Mouse (Mus musculus): Measurements from ENCODE around the gene Lbhd1.

DNA sequence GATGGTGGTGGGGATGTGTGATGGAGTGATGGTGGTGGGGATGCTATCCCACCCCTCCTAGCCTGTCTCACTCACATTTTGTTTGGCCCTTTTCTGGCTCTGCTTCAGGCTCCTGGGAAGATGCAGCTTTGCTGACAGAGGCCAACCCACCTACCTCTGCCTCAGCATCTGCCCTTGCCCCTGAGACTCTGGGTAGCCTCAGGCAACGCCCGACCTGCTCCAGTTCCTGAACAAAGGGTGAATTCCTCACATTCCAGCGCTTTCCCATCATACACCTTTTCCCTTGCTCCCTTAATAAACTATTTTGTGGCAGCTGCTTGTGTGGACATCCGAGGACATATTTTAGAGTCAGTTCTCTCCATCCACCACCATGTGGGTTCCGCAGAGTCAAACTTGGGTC is 35.2 kb upstream of the Lbhd1 start:
- no peak for TF ChIP-seq EP300 (IDR thresholded peaks at IDR 0.05)
- TF ChIP-seq CTCF (IDR thresholded peaks at IDR 0.05) = no peak

Measured in lung, postnatal 0 days (tissue).